Mouse (Mus musculus): Measurements from ENCODE around the gene Faap24. TPM values are rescaled to one million over a fixed set of nuclear protein-coding genes. Genes with fewer than 3 reads are reported as not detected.

Gene Faap24
- total and polyA plus RNA-seq, 2 experiments from 2014 or later = 6.0 to 10.4 TPM

DNA sequence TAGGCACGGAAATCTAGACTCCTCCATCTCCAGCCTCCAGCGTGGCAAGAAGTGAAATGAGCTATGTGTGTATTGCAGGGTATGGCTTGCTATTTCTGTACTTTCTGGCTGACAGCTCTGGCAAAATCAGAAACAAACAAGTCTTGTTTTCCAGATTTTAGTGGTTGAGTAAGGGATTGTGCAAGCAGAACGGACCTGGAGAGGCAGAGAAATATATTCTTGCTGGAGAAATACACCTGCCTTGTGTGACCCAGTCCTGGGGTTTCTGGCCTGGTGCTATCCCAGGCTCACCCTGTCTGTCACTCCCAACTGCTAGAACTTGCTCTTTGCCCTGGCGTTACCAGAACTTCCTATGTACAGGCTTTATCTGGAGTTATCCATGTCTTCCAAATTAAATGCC is 54.1 kb downstream of the Faap24 start:
- 78% methylated on average over 4 of the region's 4 CpGs for WGBS
- Histone ChIP-seq H3K4me1 (ENCODE audit: insufficient read depth, low read length) (no peaks in the 10 kb centered on the region), H3K4me2 (ENCODE audit: low read depth, low read length) (no peak overlapping the region), H3K9ac (replicated peaks; ENCODE audit: low read length) (no peak overlapping the region), H3K27me3 (ENCODE audit: insufficient read depth, low read length) (no peaks in the 10 kb centered on the region), H3K4me3 (ENCODE audit: low read length) (no peak overlapping the region), H3K9me3 (ENCODE audit: low read length) (no peaks in the 10 kb centered on the region), H3K27ac (no peak overlapping the region), H3K36me3 (ENCODE audit: insufficient read depth, low read length) (no peaks in the 10 kb centered on the region)
- no peak for DNase-seq (ENCODE audit: low spot score)
- no peak for TF ChIP-seq CTCF (IDR thresholded peaks at IDR 0.05; ENCODE audit: low read depth)
- no peak for ATAC-seq

Other genes starting within 250 kb of the Faap24 start
- 62.9 and 70.2 TPM in 2 replicates for gene Slc7a10, start 210.5 kb downstream of the Faap24 start, total RNA-seq (2014; rRNA removed)
- gene Slc7a10, start 210.5 kb downstream of the Faap24 start, polyA plus RNA-seq (2015; fragmentation: Nextera tagmentation; extraction: Ambion mirVana) = 47.8 and 52.8 TPM in 2 replicates
- 132 and 137 TPM in 2 replicates for gene Lrp3, start 181.3 kb downstream of the Faap24 start, total RNA-seq (2014; rRNA removed)
- gene Lrp3, start 181.3 kb downstream of the Faap24 start, polyA plus RNA-seq (2015; fragmentation: Nextera tagmentation; extraction: Ambion mirVana) = 20.2 and 20.7 TPM in 2 replicates
- gene Gpatch1, start 78.4 kb downstream of the Faap24 start, total RNA-seq (2014; rRNA removed) = 7.0 and 7.5 TPM in 2 replicates
- gene Gpatch1, start 78.4 kb downstream of the Faap24 start, polyA plus RNA-seq (2015; fragmentation: Nextera tagmentation; extraction: Ambion mirVana) = 17.9 and 18.9 TPM in 2 replicates
- 3.8 and 4.7 TPM in 2 replicates for gene Rhpn2, start 62.7 kb downstream of the Faap24 start, total RNA-seq (2014; rRNA removed)
- gene Rhpn2, start 62.7 kb downstream of the Faap24 start, polyA plus RNA-seq (2015; fragmentation: Nextera tagmentation; extraction: Ambion mirVana) = 2.8 and 3.0 TPM in 2 replicates
- gene Cep89, start 199 bp upstream of the Faap24 start, total RNA-seq (2014; rRNA removed) = 9.6 and 17.8 TPM in 2 replicates
- gene Cep89, start 199 bp upstream of the Faap24 start, polyA plus RNA-seq (2015; fragmentation: Nextera tagmentation; extraction: Ambion mirVana) = 24.5 and 24.6 TPM in 2 replicates
- not detected in 2 replicates for gene Slc7a9, start 52.0 kb upstream of the Faap24 start, total RNA-seq (2014; rRNA removed)
- gene Slc7a9, start 52.0 kb upstream of the Faap24 start, polyA plus RNA-seq (2015; fragmentation: Nextera tagmentation; extraction: Ambion mirVana) = 0.11 TPM in 1 of 2 replicates, not detected in the other
- gene Tdrd12, start 140.9 kb upstream of the Faap24 start, total RNA-seq (2014; rRNA removed) = 0.07 and 0.68 TPM in 2 replicates
- gene Tdrd12, start 140.9 kb upstream of the Faap24 start, polyA plus RNA-seq (2015; fragmentation: Nextera tagmentation; extraction: Ambion mirVana) = 0.91 and 1.2 TPM in 2 replicates
- gene Nudt19, start 159.5 kb upstream of the Faap24 start, total RNA-seq (2014; rRNA removed) = 57.4 and 58.5 TPM in 2 replicates
- gene Nudt19, start 159.5 kb upstream of the Faap24 start, polyA plus RNA-seq (2015; fragmentation: Nextera tagmentation; extraction: Ambion mirVana) = 133 and 144 TPM in 2 replicates
- 0.22 and 0.26 TPM in 2 replicates for gene Rgs9bp, start 188.7 kb upstream of the Faap24 start, total RNA-seq (2014; rRNA removed)
- gene Rgs9bp, start 188.7 kb upstream of the Faap24 start, polyA plus RNA-seq (2015; fragmentation: Nextera tagmentation; extraction: Ambion mirVana) = 0.03 and 0.06 TPM in 2 replicates
- gene Ankrd27, start 189.4 kb upstream of the Faap24 start, total RNA-seq (2014; rRNA removed) = 15.6 and 19.7 TPM in 2 replicates
- 12.0 and 15.1 TPM in 2 replicates for gene Ankrd27, start 189.4 kb upstream of the Faap24 start, polyA plus RNA-seq (2015; fragmentation: Nextera tagmentation; extraction: Ambion mirVana)

Data from hindbrain, postnatal 0 days (tissue).